Mouse (Mus musculus) neural tube, embryonic 12.5 days (tissue): ENCODE measurements around the gene Gm11115. TPM values are rescaled to one million over a fixed set of nuclear protein-coding genes. Genes with fewer than 3 reads are reported as not detected.

ENCODE experiments used
- ATAC-seq: fragments of 200-750 bp; cut with Nextera tagmentation; 2 replicates; pipeline ENCODE4 v1.8.0; 2017; ENCODE audit warnings: low read depth, mild to moderate bottlenecking, moderate TSS enrichment, moderate library complexity; ENCODE audit not compliant: low FRiP score
- H3K27ac ChIP-seq: fragments of 300-500 bp; sonication (generic); 2 replicates; pipeline ENCODE4 v1.5.1; 2016
- H3K27me3 ChIP-seq: fragments of 300-500 bp; sonication (generic); replicated peaks from 2 replicates; pipeline ENCODE4 v1.6.1; 2016; ENCODE audit warnings: mild to moderate bottlenecking
- H3K36me3 ChIP-seq: fragments of 300-500 bp; sonication (generic); 2 replicates; pipeline ENCODE4 v1.6.1; 2016; ENCODE audit warnings: mild to moderate bottlenecking
- H3K4me1 ChIP-seq: fragments of 300-500 bp; sonication (generic); 2 replicates; pipeline ENCODE4 v1.6.1; 2016
- H3K4me2 ChIP-seq: fragments of 300-500 bp; sonication (generic); replicated peaks from 2 replicates; pipeline ENCODE4 v1.6.1; 2016; ENCODE audit warnings: mild to moderate bottlenecking
- H3K4me3 ChIP-seq: fragments of 300-500 bp; sonication (generic); 2 replicates; pipeline ENCODE4 v1.5.1; 2016
- H3K9ac ChIP-seq: fragments of 300-500 bp; sonication (generic); 2 replicates; pipeline ENCODE4 v1.6.1; 2016; ENCODE audit warnings: mild to moderate bottlenecking
- H3K9me3 ChIP-seq: fragments of 300-500 bp; sonication (generic); 2 replicates; pipeline ENCODE4 v1.6.1; 2016; ENCODE audit warnings: mild to moderate bottlenecking
- WGBS: fragments of 180-500 bp; shearing (Covaris S2); methylation state at CpG from one replicate; pipeline ENCODE4 v1.1.7; 2016; 5-methylcytosine and 5-hydroxymethylcytosine counted together
- polyA plus RNA-seq: library from polyadenylated mRNA; unstranded; fragments of >200 nt; fragmentation: Nextera tagmentation; extraction: Ambion mirVana; gene quantifications from 2 replicates; pipeline ENCODE4 v1.2.1, GENCODE M21; 2016

Gene Gm11115
- not detected in 2 replicates for polyA plus RNA-seq

DNA sequence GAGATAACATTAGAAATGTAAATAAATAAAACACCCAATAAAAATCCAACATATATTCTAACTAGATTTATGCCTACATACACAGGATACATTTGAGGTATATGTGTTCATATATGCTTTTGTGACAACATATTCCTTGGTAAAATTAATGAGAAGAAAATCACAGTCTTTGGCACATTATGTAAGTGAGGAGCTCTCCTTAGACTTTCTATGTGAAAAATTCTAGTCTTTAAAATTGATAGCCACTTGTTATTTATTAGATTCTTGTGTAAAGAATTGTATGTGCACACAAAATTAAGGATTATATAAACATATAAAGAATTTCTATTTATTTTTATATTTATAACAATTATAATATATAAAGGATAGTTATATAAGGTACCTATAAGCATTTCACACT is at the start of gene Gm11115:
TSS of gene Gm11115 (minus strand) at position 101 of the 400 bp plus-strand sequence.
- Histone ChIP-seq H3K9ac (no peak within 1 kb of the TSS), H3K4me1 (no peaks in the 10 kb centered on the region), H3K36me3 (no peaks in the 10 kb centered on the region), H3K27me3 (no peaks in the 10 kb centered on the region), H3K4me3 (no peak within 1 kb of the TSS), H3K9me3 (no peaks in the 10 kb centered on the region), H3K27ac (no peak within 1 kb of the TSS), H3K4me2 (no peak within 1 kb of the TSS)
- no peak for ATAC-seq

DNA sequence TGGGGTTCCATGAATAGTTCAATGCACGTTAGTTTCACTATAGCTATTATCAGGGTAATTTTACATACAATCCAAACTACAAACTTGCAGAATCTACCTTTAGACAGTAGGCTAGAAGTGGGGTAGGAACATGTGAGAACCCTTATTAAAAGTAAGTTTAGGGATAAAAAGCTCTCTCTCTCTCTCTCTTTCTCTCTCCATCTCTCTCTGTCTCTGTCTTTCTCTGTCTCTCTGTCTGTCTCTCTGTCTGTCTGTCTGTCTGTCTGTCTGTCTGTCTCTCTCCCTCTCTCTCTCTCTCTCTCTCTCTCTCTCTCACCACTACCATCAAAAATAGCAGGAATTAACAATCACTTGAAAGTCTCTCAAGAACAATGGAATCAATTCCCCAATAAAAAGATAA is 42.5 kb downstream of the Gm11115 start, which contains the start of gene Gm11116:
TSS of gene Gm11116 (minus strand) at position 101 of the 400 bp plus-strand sequence.
- H3K27ac ChIP-seq = no peak within 1 kb of the TSS
- H3K4me2 ChIP-seq = no peak within 1 kb of the TSS
- H3K36me3 ChIP-seq = no peaks in the 10 kb centered on the region
- no peak within 1 kb of the TSS for H3K4me3 ChIP-seq
- no peaks in the 10 kb centered on the region for H3K27me3 ChIP-seq
- H3K9ac ChIP-seq = no peak within 1 kb of the TSS
- H3K9me3 ChIP-seq = no peaks in the 10 kb centered on the region
- no peaks in the 10 kb centered on the region for H3K4me1 ChIP-seq
- no peak for ATAC-seq
- WGBS = 84% methylated on average over 1 of the region's 1 CpGs

Other genes starting within 250 kb of the Gm11115 start
- gene Csn3, start 228.5 kb downstream of the Gm11115 start, polyA plus RNA-seq = 0.20 and 0.31 TPM in 2 replicates
- gene 2310003L06Rik, start 184.6 kb downstream of the Gm11115 start, polyA plus RNA-seq = not detected in 2 replicates
- gene Gm28434, start 184.6 kb downstream of the Gm11115 start, polyA plus RNA-seq = not detected in 2 replicates
- gene Cabs1, start 174.7 kb downstream of the Gm11115 start, polyA plus RNA-seq = not detected in 2 replicates
- not detected in 2 replicates for gene Smr3a, start 151.6 kb downstream of the Gm11115 start, polyA plus RNA-seq
- gene Smr2, start 67.5 kb downstream of the Gm11115 start, polyA plus RNA-seq = not detected in 2 replicates
- not detected in 2 replicates for gene Gm11116, start 42.6 kb downstream of the Gm11115 start, polyA plus RNA-seq
- gene Gm7714, start 114.8 kb upstream of the Gm11115 start, polyA plus RNA-seq = not detected in 2 replicates
- not detected in 2 replicates for gene Prol1, start 163.2 kb upstream of the Gm11115 start, polyA plus RNA-seq
- 0.33 TPM in 1 of 2 replicates, not detected in the other for gene Amtn, start 222.0 kb upstream of the Gm11115 start, polyA plus RNA-seq